Mouse (Mus musculus) urinary bladder, adult 2 months (tissue): ENCODE measurements around the gene Sema3b. TPM values are rescaled to one million over a fixed set of nuclear protein-coding genes. Genes with fewer than 3 reads are reported as not detected.

Experiments
- DNase-seq: peaks from one replicate; pipeline ENCODE4 v3.0.0; 2022; ENCODE audit warnings: low spot score
- polyA plus RNA-seq: library from polyadenylated mRNA; depleted of rRNA; stranded (reverse); fragments of >200 nt; gene quantifications from 2 replicates; pipeline ENCODE4 v1.2.3, GENCODE M21; 2012

Sema3b gene
- polyA plus RNA-seq, 1 experiment: 71.0 TPM

DNA sequence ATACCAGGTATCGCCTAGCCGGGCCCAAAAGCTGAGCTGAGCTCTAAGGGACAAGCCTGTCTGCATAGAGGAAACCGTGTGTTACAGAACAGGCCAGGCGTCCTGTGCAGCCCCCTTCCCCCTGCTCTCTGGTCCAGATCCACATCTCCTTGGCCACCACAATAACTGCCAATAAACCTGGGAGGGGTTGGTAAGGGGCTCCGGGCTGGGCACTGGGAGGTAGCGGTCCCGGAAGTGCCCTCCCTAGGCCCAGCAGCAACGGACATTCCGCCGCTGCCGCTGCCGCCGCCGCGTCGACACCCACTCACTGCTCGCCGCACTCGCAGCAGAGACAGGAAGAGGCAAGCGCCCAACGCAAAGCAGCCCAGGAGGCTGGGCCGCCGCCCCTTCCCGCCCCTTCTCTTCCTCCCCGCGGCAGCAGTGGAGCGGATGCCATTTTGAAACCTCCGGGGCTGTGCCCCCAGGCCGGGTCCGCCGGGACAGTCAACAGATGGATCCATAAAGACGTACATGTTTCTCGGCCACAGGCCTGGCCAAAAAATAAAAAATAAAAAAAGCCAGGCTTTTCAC is 24.1 kb upstream of the Sema3b start:
- peak; percentile 71 for DNase-seq

DNA sequence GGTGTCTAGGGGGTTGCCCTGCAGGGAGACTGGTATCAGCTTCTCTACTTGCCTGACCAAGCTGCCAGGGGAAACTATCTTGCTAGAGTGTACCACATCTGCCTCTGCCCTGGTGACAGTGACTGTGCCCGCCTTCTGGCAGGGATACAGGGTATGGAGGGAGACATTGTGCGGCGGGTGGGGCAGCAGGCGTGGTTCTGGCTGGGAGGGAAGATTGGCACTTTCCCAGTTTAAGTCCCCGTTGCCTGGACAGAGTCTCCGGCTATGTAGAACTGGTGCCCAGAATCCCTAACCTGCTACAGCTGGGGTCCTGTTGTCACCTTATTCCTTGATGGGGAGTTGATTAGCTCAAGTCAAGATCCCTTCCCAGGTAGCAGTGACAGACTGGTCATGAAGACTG is 23.4 kb upstream of the Sema3b start:
- DNase-seq: no peak

DNA sequence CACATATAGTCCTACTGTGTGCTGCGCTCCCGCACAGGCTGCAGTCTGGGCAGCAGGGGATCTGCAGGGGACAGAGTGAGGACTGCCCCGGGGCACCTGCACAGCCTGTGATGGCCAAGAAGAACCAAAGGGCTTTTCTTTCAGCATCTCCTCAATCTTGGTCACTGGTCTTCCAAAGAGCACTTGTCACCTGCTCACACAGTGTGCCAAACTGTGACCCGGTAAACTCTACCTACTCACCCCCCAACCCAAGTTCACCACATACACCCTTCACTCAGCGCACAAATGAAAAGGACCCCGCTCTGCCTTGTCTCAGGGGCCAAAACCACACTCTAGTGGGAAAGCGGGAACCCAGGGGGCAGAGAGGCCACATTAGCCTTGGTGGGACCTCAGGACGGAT is 22.8 kb upstream of the Sema3b start:
- DNase-seq: no peak

DNA sequence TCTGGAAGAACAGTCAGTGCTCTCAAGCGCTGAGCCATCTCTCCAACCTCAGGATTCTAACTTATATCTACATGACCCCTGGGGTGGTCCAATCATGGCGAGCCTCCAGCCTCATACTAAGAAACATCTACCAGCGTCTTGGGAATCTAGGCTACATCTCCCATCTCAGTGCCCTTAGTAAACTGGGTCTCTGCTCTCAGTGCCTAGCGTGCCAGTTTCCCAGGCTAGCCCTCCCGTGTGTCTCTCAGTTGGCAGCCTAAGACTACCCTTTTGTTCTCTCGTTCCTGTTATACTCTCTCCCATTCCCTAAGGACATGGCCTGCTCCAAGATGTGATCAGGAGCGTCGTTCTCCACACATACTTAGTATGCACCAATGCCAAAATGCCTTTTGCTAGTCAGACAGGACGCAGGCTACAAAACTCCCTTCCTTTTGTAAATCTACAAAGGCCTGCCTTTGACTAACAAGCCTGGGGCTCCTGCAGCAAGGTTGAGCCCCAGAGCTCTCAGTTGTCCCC is 22.3 kb upstream of the Sema3b start:
- DNase-seq: no peak

DNA sequence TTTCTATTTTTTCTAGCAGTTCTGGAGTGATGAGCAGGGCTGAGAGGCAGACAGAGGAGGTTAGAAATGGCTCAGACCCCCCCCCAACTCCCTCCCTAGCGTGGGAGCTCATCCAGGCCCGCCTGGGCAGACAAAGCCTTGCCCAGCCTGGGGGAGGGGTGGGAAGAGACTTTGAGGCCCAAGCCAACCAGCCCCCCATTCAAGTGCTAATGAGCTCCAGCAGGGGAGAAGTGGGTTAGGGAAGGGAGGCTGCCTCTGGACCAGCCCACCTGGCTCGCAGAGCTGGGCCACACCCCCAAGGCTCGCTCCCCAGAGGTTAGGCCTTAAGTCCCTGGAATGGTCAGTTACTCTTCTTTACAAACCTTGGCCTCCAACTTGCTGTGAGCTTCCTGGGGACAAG is 21.5 kb upstream of the Sema3b start:
- no peak for DNase-seq

DNA sequence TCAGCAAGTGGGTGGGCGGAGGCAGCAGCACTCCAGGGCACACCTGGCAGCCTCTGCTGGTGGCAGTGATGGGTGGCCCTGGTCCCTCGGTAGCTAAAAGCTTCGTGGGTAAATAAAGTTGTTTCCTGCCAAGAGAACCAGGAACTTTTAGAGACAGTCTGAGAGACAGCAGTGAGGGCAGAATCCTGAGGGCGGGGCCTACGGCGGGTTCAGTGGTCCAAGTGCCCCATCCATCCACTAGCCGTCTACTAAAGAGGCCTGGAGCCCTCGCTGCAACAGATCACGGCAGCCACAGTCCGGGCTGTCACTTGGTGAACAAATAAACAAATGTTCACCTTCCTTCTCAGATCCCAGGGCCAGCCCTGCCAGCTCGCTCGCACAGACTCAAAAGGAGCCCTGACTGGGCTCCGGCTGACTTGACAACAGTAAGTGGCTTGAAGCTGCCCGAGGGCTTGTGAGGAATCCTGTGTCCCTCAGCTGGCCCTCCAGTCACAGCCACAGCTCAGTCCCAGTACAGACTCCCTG is 20.9 kb upstream of the Sema3b start:
- DNase-seq: no peak

DNA sequence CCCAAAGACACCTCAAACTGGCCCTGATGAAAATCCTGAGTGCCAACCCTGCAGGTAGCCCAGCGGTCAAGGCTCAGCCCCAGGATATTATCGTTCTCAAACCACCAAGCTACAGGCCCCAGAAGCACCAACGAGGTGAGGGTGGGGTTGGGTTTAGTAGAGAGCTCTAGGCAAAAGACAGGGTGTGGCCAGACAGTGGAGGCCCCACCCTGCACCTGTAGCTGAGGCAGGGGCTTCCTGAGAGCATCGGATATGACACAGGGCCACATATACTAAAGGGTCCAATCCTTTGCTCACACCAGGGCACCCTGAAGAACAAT is 20.3 kb upstream of the Sema3b start:
- DNase-seq: no peak

DNA sequence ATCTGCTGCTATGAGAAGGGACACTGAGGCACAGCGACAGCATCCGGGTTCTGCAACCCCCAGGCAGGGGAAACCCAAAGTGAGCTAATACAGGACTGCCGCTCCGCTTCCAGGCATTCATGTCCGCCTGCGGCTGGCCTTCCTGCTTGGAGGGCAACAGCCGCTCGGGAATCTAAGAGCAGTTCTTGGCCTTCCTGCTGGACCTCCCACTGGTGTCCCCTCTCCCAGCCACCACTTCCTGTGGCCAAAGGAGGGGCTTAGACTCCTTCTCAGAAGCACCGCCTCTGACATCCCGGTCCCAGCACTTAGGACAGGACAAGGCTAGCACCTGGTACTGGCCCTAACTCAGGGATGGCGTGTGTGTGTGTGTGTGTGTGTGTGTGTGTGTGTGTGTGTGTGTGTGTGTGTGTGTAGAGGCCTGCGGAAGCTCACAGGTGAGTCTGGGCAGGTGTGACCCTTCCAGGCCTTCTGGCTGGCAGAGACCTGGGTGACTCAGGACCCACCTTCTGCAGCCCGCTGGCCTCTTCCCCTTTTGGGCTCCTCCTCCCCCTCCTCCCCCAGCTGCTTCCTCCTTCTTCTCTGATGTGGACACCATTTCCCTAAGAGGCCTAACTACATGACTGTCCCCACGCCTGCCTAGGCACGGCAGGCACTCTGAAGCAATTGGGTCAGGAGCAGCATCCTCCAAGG is 19.8 kb upstream of the Sema3b start:
- no peak for DNase-seq

DNA sequence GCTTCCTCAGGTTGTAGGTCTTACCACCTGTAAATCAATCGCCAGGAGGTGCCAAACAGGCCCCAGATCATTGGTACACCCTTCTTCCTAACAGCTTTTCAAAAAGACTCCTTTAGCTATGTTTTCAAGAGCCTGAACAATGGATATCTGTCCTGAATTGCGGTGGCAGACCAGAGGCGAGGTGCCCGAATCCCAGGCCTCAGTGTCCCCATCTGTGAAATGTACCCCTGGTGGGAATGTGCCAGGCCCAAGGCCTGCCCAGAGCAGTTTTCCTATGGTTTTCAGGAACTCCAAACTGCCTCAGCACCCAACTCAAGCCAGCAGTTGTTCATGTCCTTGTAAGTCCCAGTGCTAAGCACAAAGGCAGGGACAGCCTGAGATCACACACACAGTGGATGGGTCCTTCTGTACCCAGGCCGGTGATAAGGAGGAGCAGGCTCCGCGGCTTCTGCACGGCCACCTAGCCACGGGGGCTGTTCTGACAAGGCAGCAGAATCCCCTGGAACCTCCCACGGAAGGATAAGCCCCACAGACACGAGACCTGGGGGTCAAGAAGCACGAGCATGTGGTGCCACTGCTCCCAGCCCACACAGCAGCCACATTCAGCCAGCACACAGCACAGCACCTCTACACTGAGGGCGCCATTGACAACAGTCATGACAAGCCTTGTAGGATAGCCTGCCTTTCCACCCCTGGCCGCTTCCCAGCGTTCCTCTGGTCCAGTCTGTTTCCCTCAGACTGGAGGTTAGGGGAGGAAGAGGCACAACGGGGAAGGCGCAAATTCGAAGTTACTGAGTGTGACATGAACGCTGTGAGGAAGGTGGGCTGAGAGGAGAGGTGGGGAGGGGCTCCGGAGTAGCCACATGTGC is 18.6 kb upstream of the Sema3b start:
- no peak for DNase-seq

DNA sequence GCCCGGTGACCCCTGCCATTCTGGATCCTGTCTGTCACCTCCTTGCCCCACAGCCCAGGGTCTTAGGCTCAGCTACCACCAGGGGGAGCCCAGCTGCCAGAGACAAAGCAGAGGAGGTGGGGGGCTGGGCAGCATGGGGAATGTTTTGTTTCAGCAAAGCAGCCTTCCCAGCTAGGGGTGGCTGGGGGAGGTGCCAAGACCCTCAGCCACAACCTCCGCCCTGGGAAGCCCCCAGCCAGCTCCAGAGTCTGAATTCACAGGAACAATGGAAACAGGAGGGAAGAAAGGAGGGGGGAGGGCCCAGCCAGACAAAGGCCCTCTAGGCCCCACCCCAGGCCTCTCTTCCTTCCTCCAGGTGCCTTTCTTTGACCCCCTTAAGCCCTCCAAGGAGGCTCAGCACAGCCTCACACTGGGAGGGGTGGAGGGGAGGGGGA is 17.8 kb upstream of the Sema3b start:
- no peak for DNase-seq

DNA sequence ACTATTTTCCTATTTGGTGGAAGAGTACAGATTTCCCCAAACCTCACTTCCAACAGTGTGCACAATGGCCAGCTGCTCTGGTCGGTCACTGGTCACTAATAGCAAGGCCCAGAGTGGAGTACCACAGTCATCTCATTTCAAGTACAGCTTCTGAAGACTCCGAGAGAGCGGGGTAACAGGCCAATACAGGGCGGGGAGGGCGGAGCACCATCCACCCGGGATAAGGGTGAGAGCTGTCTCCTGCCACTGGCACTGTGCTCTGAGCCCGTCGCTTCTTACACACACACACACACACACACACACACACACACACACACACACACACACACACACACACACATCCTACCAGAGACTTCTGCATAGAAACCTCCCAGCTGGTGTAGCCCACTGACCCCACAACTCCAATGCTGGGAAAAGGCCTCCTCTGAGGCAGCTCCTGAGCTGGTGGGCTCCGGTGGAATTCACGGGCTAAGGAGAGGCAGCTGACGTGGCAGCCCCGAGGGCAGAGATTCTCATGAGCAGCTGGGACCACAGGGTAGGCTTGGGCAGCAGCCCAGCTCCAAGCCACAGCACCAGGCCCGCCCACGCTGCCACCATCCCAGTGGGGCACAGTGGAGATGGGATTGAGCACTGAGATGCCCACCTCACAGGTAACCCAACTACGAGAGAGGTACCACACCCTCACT is 17.3 kb upstream of the Sema3b start:
- no peak for DNase-seq

DNA sequence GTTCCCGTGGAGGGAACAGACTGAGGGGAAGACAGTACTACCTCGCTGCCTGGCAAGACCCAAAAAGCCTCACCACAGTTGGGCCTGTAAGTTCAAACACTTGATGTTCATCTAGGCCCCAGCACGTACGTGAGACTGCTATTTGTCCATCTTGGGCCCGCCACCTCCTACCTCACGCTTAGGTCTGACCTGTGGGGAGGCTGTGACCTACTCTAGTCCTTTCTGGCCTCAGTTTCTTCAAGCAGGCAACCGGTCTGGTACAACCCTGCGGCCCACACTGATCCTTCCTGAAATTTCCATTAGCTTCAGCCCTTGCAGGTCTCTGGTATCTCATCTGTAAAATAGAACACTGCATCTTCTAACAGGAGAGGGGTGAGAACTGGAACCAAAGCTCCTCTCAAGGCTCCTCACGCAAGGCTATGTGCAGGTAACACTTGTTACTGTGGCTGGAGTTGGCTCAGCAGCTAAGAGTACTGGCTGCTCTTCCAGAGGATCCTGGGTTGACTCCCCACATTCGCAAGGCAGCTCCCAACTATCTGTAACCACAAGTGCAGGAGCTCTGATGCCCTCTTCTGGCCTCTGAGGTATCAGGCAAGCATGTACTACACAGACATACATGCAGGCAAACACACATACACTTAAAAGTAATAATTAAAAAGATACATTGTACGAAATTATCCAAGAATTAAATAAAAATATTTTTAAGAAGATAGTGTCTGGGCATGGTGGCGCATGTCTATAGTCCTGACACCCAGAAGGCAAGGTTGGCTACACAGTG is 16.5 kb upstream of the Sema3b start:
- no peak for DNase-seq

DNA sequence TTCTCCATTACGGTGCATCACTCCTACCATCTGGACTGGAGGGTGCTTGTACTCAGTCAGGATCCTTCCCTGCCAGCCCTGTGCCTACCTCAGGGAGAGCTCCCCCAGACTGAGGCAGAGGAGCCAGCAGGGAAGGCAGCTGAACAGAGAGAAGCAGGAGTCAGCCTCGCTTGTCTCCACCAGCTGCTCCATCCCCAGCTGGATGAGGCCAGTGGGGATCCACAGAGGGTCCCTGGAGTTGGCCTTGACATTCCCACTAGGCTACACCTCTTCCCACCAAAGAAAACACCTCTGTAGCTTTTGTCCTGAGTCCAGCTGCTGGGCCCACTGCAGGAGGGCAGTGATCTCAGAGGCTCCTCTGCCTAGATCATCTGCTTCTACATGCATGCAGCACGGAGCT is 15.9 kb upstream of the Sema3b start:
- DNase-seq: no peak

DNA sequence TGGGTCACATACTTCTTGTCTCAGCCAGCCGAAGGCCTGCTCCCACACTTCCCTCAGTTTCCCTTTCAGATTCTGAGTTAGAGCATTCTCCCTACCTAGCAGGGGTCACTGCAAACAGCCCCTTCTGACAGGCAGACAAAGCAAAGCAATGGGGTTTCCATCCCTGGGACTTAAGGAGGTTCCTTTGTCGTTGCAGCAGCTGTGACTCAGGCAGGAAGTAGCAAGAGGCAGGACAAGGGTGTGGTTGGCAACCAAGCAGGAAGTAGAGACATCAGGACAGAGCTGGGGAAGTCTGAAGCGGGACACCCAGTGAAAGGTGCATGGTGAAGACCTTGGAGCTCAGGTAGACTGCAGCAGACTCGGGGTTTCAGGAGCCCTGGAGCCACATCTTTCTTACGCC is 15.5 kb upstream of the Sema3b start:
- DNase-seq: no peak

DNA sequence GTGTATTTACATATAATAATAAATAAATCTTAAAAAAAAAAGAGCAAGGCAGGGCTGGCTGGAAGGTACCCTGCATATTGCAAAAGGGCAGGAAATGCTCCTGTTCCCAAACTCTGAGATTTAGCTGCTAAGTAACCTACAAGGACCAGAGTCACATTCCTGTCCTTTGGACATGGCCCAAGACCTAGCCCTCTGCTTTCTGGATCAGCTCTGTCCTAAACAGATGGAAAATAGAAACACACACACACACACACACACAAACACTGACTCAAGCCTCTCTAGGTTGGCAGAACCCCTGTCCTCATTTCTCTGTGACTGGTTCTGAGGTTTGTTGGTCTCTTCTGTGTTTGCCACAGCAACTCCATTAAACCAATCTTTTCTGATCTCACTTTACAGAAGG is 11.9 kb upstream of the Sema3b start:
- DNase-seq: no peak

DNA sequence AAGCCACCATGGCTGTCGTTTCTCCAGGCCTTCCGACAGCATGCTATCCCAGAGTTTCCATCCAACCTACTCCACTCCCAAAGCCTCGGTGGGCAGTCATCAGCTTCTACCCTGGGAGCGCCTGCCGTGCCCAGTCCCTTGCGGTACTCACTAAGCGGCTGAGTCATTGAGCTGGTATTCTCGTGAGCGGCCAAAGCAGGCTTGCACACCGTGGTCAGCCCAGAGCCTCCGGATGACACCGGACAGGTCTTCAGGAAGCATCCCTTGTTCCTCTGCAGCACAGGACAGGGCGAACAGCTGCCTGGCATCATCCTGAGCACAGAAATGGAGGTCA is 10.5 kb upstream of the Sema3b start:
- DNase-seq: no peak

DNA sequence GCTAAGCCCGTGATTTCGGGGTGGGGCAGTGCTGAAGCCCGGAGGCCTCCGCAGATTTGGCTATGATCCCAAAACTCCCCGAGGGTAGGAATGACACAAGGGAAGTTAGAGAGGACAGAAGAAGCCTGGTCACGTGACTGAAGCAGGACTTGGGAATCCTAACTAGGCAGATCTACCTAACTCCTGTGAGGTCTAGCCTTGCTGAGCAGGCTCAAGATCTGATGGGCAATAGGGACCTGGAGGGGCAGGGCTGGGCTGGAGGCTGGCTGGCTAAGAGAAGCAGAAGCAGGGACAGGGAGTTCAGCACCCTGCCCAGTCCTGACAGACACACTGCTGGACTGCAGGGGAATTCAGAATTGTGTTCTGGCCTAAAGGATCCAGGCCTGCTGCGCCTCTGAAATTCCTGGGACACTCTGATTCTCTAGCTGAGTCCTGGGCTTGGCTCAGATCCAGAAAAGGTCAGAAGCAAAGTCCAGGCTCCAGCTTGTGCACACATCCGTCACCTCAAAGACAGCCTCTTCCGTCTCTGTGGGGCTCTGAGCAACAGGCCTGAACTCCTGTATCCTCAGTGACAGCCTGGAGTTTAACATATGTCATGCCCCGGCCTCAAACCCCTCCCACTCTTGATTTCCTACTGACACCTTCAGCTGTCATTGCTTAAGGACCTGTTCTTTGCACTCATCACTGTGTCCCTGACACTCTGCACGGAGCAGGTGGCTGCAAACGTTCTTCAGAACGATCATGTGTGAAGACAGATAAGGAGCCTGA is 9.9 kb upstream of the Sema3b start:
- no peak for DNase-seq

DNA sequence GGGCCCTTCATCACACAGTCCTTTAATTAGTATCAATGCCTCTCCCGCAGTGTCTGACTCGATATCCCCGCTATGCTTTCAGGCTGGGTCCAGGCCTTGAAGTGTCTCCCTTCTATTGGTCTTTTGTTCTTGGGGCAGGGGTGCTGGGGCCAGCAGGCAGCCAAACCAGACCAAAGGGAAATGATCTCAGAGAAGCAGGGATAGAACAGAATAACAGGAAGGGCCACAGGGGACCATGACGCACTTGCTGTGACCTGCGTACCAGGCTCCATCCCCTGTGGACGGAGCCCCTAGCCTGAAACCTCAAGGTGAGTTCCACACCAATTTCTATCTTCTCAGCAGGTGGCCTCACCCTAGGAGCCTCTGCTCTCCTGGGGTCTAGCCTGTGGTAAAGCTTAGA is 9.1 kb upstream of the Sema3b start:
- no peak for DNase-seq

DNA sequence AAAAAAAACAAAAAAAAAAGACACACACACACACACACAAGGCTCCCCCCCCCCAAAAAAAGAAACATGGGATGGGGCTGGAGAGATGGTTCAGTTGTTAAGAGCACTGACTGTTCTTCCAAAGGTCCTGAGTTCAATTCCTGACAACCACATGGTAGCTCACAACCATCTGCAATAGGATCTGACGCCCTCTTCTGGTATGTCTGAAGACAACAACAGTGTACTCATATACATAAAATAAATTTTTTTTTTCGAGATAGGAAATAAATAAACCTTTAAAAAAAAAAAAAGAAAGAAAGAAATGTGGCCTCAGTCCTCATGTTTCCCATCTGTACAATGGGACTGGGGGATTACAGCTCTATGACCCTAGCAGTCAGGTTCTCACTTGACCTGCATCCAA is 8.4 kb upstream of the Sema3b start:
- DNase-seq: no peak

DNA sequence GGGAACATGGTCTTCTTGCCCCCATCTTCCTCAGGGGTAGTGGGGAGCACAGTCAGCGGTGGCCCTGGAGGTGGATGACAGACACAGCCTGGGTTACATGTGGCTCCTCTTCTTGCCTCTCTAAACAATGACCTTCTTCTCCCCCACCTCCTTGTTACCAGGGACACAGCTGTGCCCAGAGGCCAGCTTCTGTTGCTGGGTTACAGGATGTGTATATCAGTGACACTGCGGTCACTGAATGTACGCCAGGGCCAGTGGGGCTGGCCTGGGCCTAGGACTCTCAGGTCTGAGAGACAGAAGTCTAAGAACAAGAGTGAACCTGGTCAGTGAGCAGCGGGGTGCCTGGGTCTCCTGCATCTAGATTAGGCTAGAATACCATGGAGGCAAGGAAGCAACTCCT is 6.0 kb upstream of the Sema3b start:
- no peak for DNase-seq
